Mouse (Mus musculus): ENCODE results near the gene Cacna2d3. TPM values are rescaled to one million over a fixed set of nuclear protein-coding genes. Genes with fewer than 3 reads are reported as not detected.

Cacna2d3 gene
- polyA plus RNA-seq, 1 experiment from 2014 or later = 0.45 TPM

- TF ChIP-seq CTCF (IDR thresholded peaks at IDR 0.05; ENCODE audit: low read depth) = no peak
- ATAC-seq (ENCODE audit: insufficient read depth) (no peak), DNase-seq (no peak)
- Histone ChIP-seq H3K4me3 (ENCODE audit: low read depth, low read length) (no peak overlapping the region), H3K9ac (no peak overlapping the region), H3K4me2 (no peak overlapping the region), H3K9me3 (ENCODE audit: low read depth, low read length) (no peaks in the 10 kb centered on the region), H3K27ac (ENCODE audit: low read depth) (no peak overlapping the region), H3K36me3 (ENCODE audit: insufficient read depth) (no peaks in the 10 kb centered on the region), H3K4me1 (ENCODE audit: insufficient read depth) (no peaks in the 10 kb centered on the region), H3K27me3 (ENCODE audit: insufficient read depth, low read length) (no peaks in the 10 kb centered on the region)
Measured at GRCm38 (mm10) chr14:28966881-28967280, 754.8 kb downstream of the Cacna2d3 start.

- no peak for TF ChIP-seq CTCF (IDR thresholded peaks at IDR 0.05; ENCODE audit: low read depth)
- no peak for ATAC-seq (ENCODE audit: insufficient read depth)
- no peak overlapping the region for H3K4me3 ChIP-seq (ENCODE audit: low read depth, low read length)
- H3K27me3 ChIP-seq (ENCODE audit: insufficient read depth, low read length) = no peaks in the 10 kb centered on the region
- no peak overlapping the region for H3K9ac ChIP-seq
- DNase-seq = no peak
- WGBS = 73% methylated on average over 5 of the region's 5 CpGs
- H3K9me3 ChIP-seq (ENCODE audit: low read depth, low read length) = no peaks in the 10 kb centered on the region
- no peak overlapping the region for H3K27ac ChIP-seq (ENCODE audit: low read depth)
- no peak overlapping the region for H3K4me2 ChIP-seq
- H3K4me1 ChIP-seq (ENCODE audit: insufficient read depth) = no peaks in the 10 kb centered on the region
- no peaks in the 10 kb centered on the region for H3K36me3 ChIP-seq (ENCODE audit: insufficient read depth)
Measured at GRCm38 (mm10) chr14:28961379-28961778, 760.3 kb downstream of the Cacna2d3 start.

GRCm38 (mm10) chr14:28959042-28959441 lies 762.6 kb downstream of the Cacna2d3 start:
- Histone ChIP-seq H3K4me2 (no peak overlapping the region), H3K4me3 (ENCODE audit: low read depth, low read length) (no peak overlapping the region), H3K36me3 (ENCODE audit: insufficient read depth) (no peaks in the 10 kb centered on the region), H3K9me3 (ENCODE audit: low read depth, low read length) (no peaks in the 10 kb centered on the region), H3K27me3 (ENCODE audit: insufficient read depth, low read length) (no peaks in the 10 kb centered on the region), H3K4me1 (ENCODE audit: insufficient read depth) (no peaks in the 10 kb centered on the region), H3K9ac (no peak overlapping the region), H3K27ac (ENCODE audit: low read depth) (no peak overlapping the region)
- DNase-seq (no peak), ATAC-seq (ENCODE audit: insufficient read depth) (no peak)
- 45% methylated on average over 3 of the region's 3 CpGs for WGBS
- no peak for TF ChIP-seq CTCF (IDR thresholded peaks at IDR 0.05; ENCODE audit: low read depth)

- ATAC-seq (ENCODE audit: insufficient read depth) = no peak
- TF ChIP-seq CTCF (IDR thresholded peaks at IDR 0.05; ENCODE audit: low read depth) = peak; percentile 19; the same call in 1 of the 2 replicates
- Histone ChIP-seq H3K9ac (no peak overlapping the region), H3K4me3 (ENCODE audit: low read depth, low read length) (no peak overlapping the region), H3K27me3 (ENCODE audit: insufficient read depth, low read length) (no peaks in the 10 kb centered on the region), H3K4me1 (ENCODE audit: insufficient read depth) (no peaks in the 10 kb centered on the region), H3K9me3 (ENCODE audit: low read depth, low read length) (no peaks in the 10 kb centered on the region), H3K36me3 (ENCODE audit: insufficient read depth) (no peaks in the 10 kb centered on the region), H3K4me2 (no peak overlapping the region), H3K27ac (ENCODE audit: low read depth) (no peak overlapping the region)
- DNase-seq = peak; percentile 37
- 19% methylated on average over 6 of the region's 6 CpGs for WGBS
Measured at GRCm38 (mm10) chr14:28958131-28959015, 763.3 kb downstream of the Cacna2d3 start.

GRCm38 (mm10) chr14:28955181-28955580 lies 766.5 kb downstream of the Cacna2d3 start:
- H3K4me3 ChIP-seq (ENCODE audit: low read depth, low read length) = no peak overlapping the region
- no peak for ATAC-seq (ENCODE audit: insufficient read depth)
- WGBS = 12% methylated on average over 3 of the region's 3 CpGs
- H3K4me2 ChIP-seq = no peak overlapping the region
- H3K9me3 ChIP-seq (ENCODE audit: low read depth, low read length) = no peaks in the 10 kb centered on the region
- no peaks in the 10 kb centered on the region for H3K36me3 ChIP-seq (ENCODE audit: insufficient read depth)
- H3K27me3 ChIP-seq (ENCODE audit: insufficient read depth, low read length) = no peaks in the 10 kb centered on the region
- DNase-seq = no peak
- no peak for TF ChIP-seq CTCF (IDR thresholded peaks at IDR 0.05; ENCODE audit: low read depth)
- H3K4me1 ChIP-seq (ENCODE audit: insufficient read depth) = no peaks in the 10 kb centered on the region
- no peak overlapping the region for H3K27ac ChIP-seq (ENCODE audit: low read depth)
- H3K9ac ChIP-seq = no peak overlapping the region

GRCm38 (mm10) chr14:28954588-28954987 lies 767.1 kb downstream of the Cacna2d3 start:
- WGBS = 36% methylated on average over 3 of the region's 3 CpGs
- H3K4me3 ChIP-seq (ENCODE audit: low read depth, low read length) = no peak overlapping the region
- no peaks in the 10 kb centered on the region for H3K9me3 ChIP-seq (ENCODE audit: low read depth, low read length)
- H3K4me1 ChIP-seq (ENCODE audit: insufficient read depth) = no peaks in the 10 kb centered on the region
- no peak for DNase-seq
- H3K4me2 ChIP-seq = no peak overlapping the region
- no peak for ATAC-seq (ENCODE audit: insufficient read depth)
- H3K27ac ChIP-seq (ENCODE audit: low read depth) = no peak overlapping the region
- no peak for TF ChIP-seq CTCF (IDR thresholded peaks at IDR 0.05; ENCODE audit: low read depth)
- no peaks in the 10 kb centered on the region for H3K36me3 ChIP-seq (ENCODE audit: insufficient read depth)
- H3K9ac ChIP-seq = no peak overlapping the region
- no peaks in the 10 kb centered on the region for H3K27me3 ChIP-seq (ENCODE audit: insufficient read depth, low read length)

- Histone ChIP-seq H3K4me3 (ENCODE audit: low read depth, low read length) (no peak overlapping the region), H3K27ac (ENCODE audit: low read depth) (no peak overlapping the region), H3K36me3 (ENCODE audit: insufficient read depth) (no peaks in the 10 kb centered on the region), H3K27me3 (ENCODE audit: insufficient read depth, low read length) (no peaks in the 10 kb centered on the region), H3K4me2 (no peak overlapping the region), H3K9me3 (ENCODE audit: low read depth, low read length) (no peaks in the 10 kb centered on the region), H3K9ac (no peak overlapping the region), H3K4me1 (ENCODE audit: insufficient read depth) (no peaks in the 10 kb centered on the region)
- no peak for DNase-seq
- WGBS = 38% methylated on average over 6 of the region's 6 CpGs
- TF ChIP-seq CTCF (IDR thresholded peaks at IDR 0.05; ENCODE audit: low read depth) = no peak
- ATAC-seq (ENCODE audit: insufficient read depth) = no peak
Measured at GRCm38 (mm10) chr14:28954086-28954485, 767.6 kb downstream of the Cacna2d3 start.
